Mouse (Mus musculus) embryonic facial prominence, embryonic 12.5 days (tissue): ENCODE results near the gene Stbd1. TPM values are rescaled to one million over a fixed set of nuclear protein-coding genes. Genes with fewer than 3 reads are reported as not detected.

Experiments
- ATAC-seq: fragments of 200-750 bp; cut with Nextera tagmentation; 2 replicates; pipeline ENCODE4 v1.8.0; 2017; ENCODE audit not compliant: insufficient number of reproducible peaks, insufficient read depth, low FRiP score, low TSS enrichment
- H3K27ac ChIP-seq: fragments of 300-500 bp; sonication (generic); 2 replicates; pipeline ENCODE4 v1.5.1; 2016; ENCODE audit warnings: mild to moderate bottlenecking
- H3K27me3 ChIP-seq: fragments of 300-500 bp; sonication (generic); 2 replicates; pipeline ENCODE4 v1.6.1; 2016; ENCODE audit warnings: mild to moderate bottlenecking, moderate library complexity
- H3K36me3 ChIP-seq: fragments of 300-500 bp; sonication (generic); 2 replicates; pipeline ENCODE4 v1.6.1; 2016; ENCODE audit warnings: mild to moderate bottlenecking
- H3K4me1 ChIP-seq: fragments of 300-500 bp; sonication (generic); 2 replicates; pipeline ENCODE4 v1.6.1; 2016
- H3K4me2 ChIP-seq: fragments of 300-500 bp; sonication (generic); replicated peaks from 2 replicates; pipeline ENCODE4 v1.6.1; 2016; ENCODE audit warnings: mild to moderate bottlenecking, moderate library complexity
- H3K4me3 ChIP-seq: fragments of 300-500 bp; sonication (generic); 2 replicates; pipeline ENCODE4 v1.5.1; 2016; ENCODE audit warnings: mild to moderate bottlenecking
- H3K9ac ChIP-seq: fragments of 300-500 bp; sonication (generic); 2 replicates; pipeline ENCODE4 v1.6.1; 2016; ENCODE audit warnings: mild to moderate bottlenecking, moderate library complexity
- H3K9me3 ChIP-seq: fragments of 300-500 bp; sonication (generic); 2 replicates; pipeline ENCODE4 v1.6.1; 2016; ENCODE audit warnings: mild to moderate bottlenecking, moderate library complexity
- WGBS: fragments of 180-500 bp; shearing (Covaris S2); methylation state at CpG from one replicate; pipeline ENCODE4 v1.1.7; 2016; 5-methylcytosine and 5-hydroxymethylcytosine counted together
- polyA plus RNA-seq: library from polyadenylated mRNA; unstranded; fragments of >200 nt; fragmentation: Nextera tagmentation; extraction: Ambion mirVana; gene quantifications from 2 replicates; pipeline ENCODE4 v1.2.1, GENCODE M21; 2016

Stbd1 gene
- polyA plus RNA-seq = 13.2 and 14.5 TPM in 2 replicates

DNA sequence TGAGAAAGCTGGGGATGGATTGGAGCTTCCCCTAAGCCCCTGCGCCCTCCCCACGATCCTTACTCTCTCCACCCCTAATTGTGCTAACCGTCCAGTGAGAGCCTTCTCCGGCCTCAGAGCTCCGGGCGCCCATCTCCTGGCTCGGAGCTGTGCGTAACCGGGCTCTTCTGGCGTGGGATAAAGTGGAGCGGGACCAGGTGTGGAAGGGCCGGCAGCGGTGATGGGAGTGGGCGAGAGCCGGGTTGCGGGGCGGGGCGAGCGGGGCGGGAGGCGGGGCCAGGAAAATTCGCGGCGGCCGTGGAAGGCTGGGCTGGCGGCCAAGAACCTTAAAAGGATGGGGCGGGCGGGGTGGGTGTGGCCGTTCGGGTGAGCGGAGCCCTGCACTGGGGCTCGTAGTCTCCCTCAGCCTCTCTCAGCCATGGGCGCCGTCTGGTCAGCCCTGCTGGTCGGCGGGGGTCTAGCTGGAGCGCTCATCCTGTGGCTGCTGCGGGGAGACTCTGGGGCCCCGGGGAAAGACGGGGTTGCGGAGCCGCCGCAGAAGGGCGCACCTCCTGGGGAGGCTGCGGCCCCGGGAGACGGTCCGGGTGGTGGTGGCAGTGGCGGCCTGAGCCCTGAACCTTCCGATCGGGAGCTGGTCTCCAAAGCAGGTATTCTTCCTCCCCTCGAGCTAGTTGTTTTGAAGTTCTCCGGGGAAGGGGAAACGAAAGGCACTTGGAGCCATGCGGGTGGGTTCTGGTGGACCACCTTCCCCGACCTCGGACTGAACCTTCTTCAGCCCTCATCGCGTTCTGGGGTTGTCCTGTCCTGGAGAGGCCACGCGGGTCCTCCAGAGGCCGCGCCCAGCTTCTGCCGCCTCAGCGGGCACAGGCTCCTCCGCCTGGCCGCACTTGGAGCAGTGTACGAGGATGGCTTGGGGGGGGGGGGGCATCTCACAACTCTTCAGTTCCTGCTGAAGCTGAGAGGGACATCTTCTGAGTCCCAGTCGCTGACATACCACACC lies at the start of gene Stbd1:
Stbd1 (plus strand) TSS at position 351 of the 1,000 bp plus-strand sequence.
- Histone ChIP-seq H3K36me3 (no peaks in the 10 kb centered on the region), H3K27ac (peak within 1 kb of the TSS; percentile 63; the same call in 1 of the 2 replicates), H3K9me3 (no peaks in the 10 kb centered on the region), H3K27me3 (peaks cover 4% of the 10 kb centered on the region; the same call in 1 of the 2 replicates), H3K4me3 (peak within 1 kb of the TSS; percentile 65), H3K4me1 (peaks cover 4% of the 10 kb centered on the region; the same call in 1 of the 2 replicates), H3K4me2 (peak within 1 kb of the TSS; percentile 82), H3K9ac (peak within 1 kb of the TSS; percentile 68)
- ATAC-seq = peak; percentile 90
- 2% methylated on average over 53 of the region's 69 CpGs for WGBS

DNA sequence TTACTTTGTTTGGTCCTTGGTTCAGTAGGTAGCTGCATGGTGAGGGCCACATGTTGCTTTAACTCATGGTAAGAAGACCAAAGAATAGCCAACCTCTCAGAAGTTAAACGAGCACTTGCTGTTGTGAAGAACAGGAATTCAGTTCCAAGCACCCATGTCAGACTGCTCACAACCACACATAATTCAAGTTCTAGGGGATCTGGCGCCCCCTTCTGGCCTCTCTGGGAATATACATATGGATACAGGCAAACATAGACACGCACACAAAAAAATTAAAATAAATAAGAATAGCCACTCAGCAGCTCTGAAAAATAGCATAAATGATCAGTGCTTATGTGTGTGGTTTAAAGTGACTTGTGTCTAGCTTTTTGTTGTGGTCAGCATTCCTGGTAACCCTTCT lies 48.9 kb upstream of the Stbd1 start:
- 63% methylated on average over 3 of the region's 3 CpGs for WGBS
- H3K36me3 ChIP-seq = no peaks in the 10 kb centered on the region
- H3K4me2 ChIP-seq = no peak overlapping the region

DNA sequence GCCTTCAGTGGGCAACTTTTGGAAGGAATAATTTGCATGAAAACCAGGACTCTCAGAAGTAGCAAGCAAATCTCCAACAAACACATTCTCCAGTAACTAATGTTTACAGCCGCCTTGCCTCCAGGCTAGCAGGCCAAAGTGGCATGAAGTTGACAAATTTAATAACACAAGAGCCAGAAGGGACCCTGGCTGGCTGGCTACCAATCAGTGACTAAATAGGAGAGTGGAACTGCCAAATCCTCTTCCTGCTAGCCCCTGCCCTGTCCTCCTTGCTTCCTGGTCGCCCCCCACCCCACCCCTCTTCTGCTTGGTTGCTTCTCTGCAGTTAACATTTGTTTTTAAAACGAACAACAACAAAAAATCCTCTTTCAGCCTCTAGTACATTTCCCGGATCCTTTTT lies 48.4 kb upstream of the Stbd1 start:
- H3K27me3 ChIP-seq = no peaks in the 10 kb centered on the region
- H3K9me3 ChIP-seq = no peaks in the 10 kb centered on the region
- H3K36me3 ChIP-seq = no peaks in the 10 kb centered on the region
- WGBS = 77% methylated on average over 4 of the region's 4 CpGs
- no peaks in the 10 kb centered on the region for H3K4me1 ChIP-seq
- H3K9ac ChIP-seq = no peak overlapping the region
- no peak overlapping the region for H3K27ac ChIP-seq
- no peak overlapping the region for H3K4me3 ChIP-seq
- H3K4me2 ChIP-seq = no peak overlapping the region
- ATAC-seq = no peak

More for the DNA sequence above, 48.9 kb upstream of the Stbd1 start:
- no peaks in the 10 kb centered on the region for H3K4me1 ChIP-seq
- no peaks in the 10 kb centered on the region for H3K27me3 ChIP-seq
- no peak for ATAC-seq
- H3K27ac ChIP-seq = no peak overlapping the region
- no peaks in the 10 kb centered on the region for H3K9me3 ChIP-seq
- no peak overlapping the region for H3K9ac ChIP-seq
- no peak overlapping the region for H3K4me3 ChIP-seq

DNA sequence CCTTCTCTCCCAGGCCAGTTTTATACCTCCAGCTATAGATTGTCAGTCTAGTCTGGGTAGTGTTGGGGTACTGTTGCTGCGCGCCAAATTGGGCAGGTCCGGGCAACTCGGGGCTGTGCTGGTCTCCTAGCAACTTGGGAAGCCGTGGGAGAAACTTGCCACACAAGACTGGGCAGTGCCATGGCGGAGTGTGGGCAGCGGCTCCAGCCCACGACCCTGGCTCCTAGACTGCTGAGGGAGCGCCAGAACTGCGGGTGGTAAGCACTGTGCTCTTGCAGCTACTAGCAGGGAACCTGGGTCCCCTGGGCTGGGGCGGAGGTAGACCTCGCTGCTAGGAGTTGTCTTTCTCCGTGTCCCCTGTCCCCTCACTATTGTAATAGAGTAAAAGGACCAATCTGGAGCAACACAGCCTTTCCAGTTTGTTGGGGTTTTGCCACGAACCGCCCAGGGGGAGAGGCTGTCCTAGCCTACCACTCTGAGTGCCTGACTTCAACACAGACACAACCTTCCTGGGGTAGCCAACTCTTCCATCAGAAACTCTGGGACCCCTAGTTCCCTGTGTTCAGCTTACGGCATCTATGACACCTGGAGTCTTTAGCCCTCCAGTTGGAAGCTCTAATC lies 47.8 kb upstream of the Stbd1 start, which contains the start of gene Fam47e:
Fam47e (plus strand) TSS at position 179 of the 621 bp plus-strand sequence.
- H3K4me1 ChIP-seq = no peaks in the 10 kb centered on the region
- H3K9ac ChIP-seq = no peak within 1 kb of the TSS
- WGBS = 75% methylated on average over 16 of the region's 16 CpGs
- H3K27me3 ChIP-seq = no peaks in the 10 kb centered on the region
- H3K9me3 ChIP-seq = no peaks in the 10 kb centered on the region
- no peak within 1 kb of the TSS for H3K4me3 ChIP-seq
- no peak within 1 kb of the TSS for H3K27ac ChIP-seq
- ATAC-seq = no peak
- H3K36me3 ChIP-seq = no peaks in the 10 kb centered on the region
- no peak within 1 kb of the TSS for H3K4me2 ChIP-seq

DNA sequence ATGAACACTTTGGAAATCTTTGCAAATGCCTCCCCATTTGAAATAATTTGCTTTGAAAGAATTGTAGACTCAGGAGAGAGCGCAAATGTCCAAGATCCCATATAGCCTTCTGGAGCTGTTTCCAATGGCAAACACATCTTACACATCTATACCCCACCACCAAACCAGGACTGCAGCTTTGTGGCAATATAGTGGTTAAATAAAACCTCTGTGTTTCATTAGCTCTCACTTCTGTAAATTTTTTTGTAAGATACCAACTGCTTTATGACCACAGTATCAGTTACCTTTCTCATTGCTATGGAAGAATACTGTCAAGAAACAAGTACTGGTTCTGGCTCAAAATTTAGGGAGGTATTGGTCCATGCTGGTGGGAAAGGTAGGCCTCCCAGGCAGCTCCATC lies 46.9 kb upstream of the Stbd1 start:
- Histone ChIP-seq H3K9ac (no peak overlapping the region), H3K36me3 (no peaks in the 10 kb centered on the region), H3K27me3 (no peaks in the 10 kb centered on the region), H3K4me1 (no peaks in the 10 kb centered on the region), H3K4me2 (no peak overlapping the region), H3K27ac (no peak overlapping the region), H3K4me3 (no peak overlapping the region), H3K9me3 (no peaks in the 10 kb centered on the region)
- no peak for ATAC-seq
- 100% methylated on average over 1 of the region's 1 CpGs for WGBS

DNA sequence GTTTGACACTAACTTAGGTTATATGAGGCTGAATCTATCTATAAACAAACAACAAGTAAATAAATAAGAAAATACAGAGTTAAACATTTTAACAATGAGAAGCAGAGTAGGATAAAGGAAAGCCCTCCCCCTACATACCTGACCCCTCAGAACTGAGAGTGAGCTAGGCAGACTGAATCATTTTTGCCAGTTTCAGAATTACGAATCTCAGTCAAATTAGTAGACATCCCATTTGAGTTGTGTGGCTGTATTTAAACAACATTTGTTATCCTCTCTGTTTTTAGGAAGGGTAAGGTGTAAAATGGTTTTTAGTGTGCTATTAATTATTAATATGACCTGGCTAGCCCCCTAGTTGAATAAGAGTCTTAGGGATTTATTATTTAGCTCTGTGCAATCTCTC lies 45.3 kb upstream of the Stbd1 start:
- Histone ChIP-seq H3K9ac (no peak overlapping the region), H3K4me2 (no peak overlapping the region), H3K9me3 (no peaks in the 10 kb centered on the region), H3K4me1 (0 out of 2 replicates have a peak, but pooled peaks cover 2% of the 10 kb centered on the region), H3K36me3 (no peaks in the 10 kb centered on the region), H3K27me3 (no peaks in the 10 kb centered on the region), H3K27ac (no peak overlapping the region), H3K4me3 (no peak overlapping the region)
- WGBS = 74% methylated on average over 1 of the region's 1 CpGs
- ATAC-seq = no peak

DNA sequence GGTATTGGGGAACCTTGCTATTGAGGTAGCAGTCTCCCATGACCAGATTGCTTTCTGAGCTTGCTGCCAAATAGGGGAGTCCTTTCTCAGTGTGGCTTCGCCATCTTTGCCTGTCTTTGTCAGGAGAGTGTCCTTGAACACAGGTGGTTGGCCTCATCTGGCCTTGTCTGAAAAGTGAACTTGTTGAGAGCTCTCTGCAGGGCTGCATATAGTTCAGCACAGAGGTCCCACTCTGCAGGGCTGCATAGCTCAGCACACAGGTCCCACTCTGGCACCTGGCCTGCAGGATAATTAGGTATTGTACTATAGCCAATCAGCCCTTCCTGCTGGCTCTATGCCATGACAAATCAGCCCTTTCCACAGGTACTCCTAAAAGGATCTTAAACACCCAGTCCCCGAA lies 42.6 kb upstream of the Stbd1 start:
- no peak overlapping the region for H3K4me3 ChIP-seq
- H3K9ac ChIP-seq = no peak overlapping the region
- H3K36me3 ChIP-seq = no peaks in the 10 kb centered on the region
- no peak overlapping the region for H3K4me2 ChIP-seq
- 68% methylated on average over 2 of the region's 2 CpGs for WGBS
- H3K27me3 ChIP-seq = no peaks in the 10 kb centered on the region
- no peaks in the 10 kb centered on the region for H3K9me3 ChIP-seq
- no peak for ATAC-seq
- H3K4me1 ChIP-seq = 0 out of 2 replicates have a peak, but pooled peaks cover 7% of the 10 kb centered on the region
- H3K27ac ChIP-seq = no peak overlapping the region

DNA sequence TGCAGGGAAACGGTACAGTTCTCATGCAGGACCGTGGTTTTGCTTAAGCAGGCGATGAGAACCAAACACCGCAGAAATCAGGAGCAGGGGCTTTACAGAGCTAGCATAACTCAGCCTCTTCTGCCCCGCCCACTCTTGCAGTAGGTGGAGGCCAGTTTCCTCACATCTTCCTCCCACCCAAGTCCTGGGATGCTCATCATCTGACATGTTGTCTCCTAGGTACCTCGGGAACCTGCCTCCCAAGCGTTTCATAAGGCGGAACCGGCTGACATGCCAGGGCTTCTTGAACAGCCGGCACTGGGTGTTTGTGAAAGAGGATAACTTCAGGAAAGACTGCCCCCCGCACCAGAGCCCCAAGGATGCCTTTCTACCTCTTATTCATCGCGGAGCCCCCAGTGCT lies 40.8 kb upstream of the Stbd1 start:
- 74% methylated on average over 13 of the region's 13 CpGs for WGBS
- Histone ChIP-seq H3K4me2 (no peak overlapping the region), H3K4me3 (no peak overlapping the region), H3K4me1 (0 out of 2 replicates have a peak, but pooled peaks cover 7% of the 10 kb centered on the region), H3K9me3 (no peaks in the 10 kb centered on the region), H3K36me3 (no peaks in the 10 kb centered on the region), H3K27ac (no peak overlapping the region), H3K9ac (no peak overlapping the region), H3K27me3 (no peaks in the 10 kb centered on the region)
- ATAC-seq = no peak

DNA sequence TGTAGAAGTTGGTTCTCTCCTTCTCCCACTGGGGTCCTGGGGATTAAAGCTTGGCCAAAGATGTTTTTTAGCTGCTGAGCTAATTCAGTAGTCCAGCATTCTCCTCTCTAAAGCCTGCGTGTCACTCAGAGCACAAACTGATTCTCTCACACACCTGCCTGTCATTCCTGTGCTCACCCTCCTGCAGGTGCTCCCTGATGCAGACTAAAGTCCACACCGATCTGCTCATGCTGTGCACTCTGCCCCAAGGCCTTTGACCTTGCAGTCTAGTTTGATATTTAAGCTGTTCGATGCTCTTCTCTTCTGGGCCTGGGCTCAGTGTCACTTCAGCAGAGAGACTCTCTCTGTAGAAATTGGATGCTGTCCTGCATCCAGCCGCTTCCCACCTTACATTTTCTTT lies 31.6 kb upstream of the Stbd1 start:
- ATAC-seq = no peak
- H3K36me3 ChIP-seq = no peaks in the 10 kb centered on the region
- no peak overlapping the region for H3K27ac ChIP-seq
- no peak overlapping the region for H3K9ac ChIP-seq
- no peaks in the 10 kb centered on the region for H3K27me3 ChIP-seq
- H3K9me3 ChIP-seq = no peaks in the 10 kb centered on the region
- H3K4me2 ChIP-seq = no peak overlapping the region
- 79% methylated on average over 4 of the region's 4 CpGs for WGBS
- no peak overlapping the region for H3K4me3 ChIP-seq
- no peaks in the 10 kb centered on the region for H3K4me1 ChIP-seq

DNA sequence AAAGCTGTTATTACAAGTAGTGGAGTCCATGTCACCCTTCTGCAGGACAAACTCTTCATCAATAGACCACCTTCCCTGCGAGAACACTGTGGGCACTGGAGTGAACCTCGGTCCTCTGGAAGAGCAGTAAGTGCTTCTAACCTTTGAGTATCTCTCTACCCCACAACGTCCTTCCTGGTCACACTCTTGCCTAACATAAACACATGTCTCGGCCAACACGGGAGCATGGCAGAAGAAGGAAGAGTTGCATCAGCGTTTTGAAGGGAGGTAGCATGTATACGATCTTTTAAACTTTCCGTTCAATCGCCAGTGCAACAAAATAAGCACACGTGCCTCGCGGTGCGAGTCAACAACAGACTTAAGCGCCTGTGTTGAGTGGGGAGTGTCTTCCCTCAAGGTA lies 23.3 kb upstream of the Stbd1 start:
- no peaks in the 10 kb centered on the region for H3K9me3 ChIP-seq
- no peak for ATAC-seq
- H3K36me3 ChIP-seq = no peaks in the 10 kb centered on the region
- H3K9ac ChIP-seq = no peak overlapping the region
- no peaks in the 10 kb centered on the region for H3K27me3 ChIP-seq
- H3K4me3 ChIP-seq = no peak overlapping the region
- 90% methylated on average over 14 of the region's 14 CpGs for WGBS
- no peaks in the 10 kb centered on the region for H3K4me1 ChIP-seq
- H3K27ac ChIP-seq = no peak overlapping the region
- no peak overlapping the region for H3K4me2 ChIP-seq

DNA sequence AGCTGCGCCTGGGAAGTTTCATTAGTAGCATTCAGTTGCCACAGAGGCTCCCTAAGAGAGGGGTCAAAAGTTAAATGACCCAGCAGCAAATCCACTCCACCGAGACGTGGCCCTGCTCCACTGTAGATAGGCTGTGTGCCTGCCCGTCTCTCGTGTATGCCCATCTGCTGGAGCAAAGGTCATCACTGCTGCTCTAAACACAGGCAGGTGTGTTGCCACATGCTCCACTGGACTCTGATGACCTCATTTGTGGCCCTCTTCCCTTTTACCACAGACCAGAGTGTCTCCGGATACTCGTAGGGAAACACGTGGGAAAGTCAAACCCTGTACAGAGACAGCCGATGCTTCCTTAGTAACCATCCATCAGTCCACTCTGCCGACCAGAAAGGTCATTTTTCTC lies 16.9 kb upstream of the Stbd1 start:
- Histone ChIP-seq H3K27me3 (no peaks in the 10 kb centered on the region), H3K27ac (no peak overlapping the region), H3K4me1 (no peaks in the 10 kb centered on the region), H3K4me3 (no peak overlapping the region), H3K4me2 (no peak overlapping the region), H3K9me3 (no peaks in the 10 kb centered on the region), H3K36me3 (no peaks in the 10 kb centered on the region), H3K9ac (no peak overlapping the region)
- WGBS = 51% methylated on average over 10 of the region's 10 CpGs
- no peak for ATAC-seq

DNA sequence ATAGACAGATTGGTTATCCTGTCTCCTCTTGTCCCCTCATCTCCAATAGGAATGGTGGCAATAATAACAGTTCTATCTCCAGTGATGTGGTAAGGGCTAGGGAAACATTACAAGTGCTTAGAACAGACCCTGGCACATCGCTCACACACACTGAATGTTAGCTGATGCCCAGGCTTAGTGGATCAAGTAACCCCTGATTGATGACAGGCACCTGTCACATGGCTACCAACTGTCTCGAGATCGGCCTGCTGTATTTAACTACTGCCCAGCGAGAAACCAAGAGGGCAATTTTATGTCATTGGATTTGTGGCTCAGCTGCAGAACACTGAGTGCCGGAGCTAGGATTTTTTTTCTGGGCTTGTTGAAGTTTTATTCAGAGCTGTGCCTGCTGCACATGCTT lies 7.8 kb upstream of the Stbd1 start:
- H3K9ac ChIP-seq = no peak overlapping the region
- WGBS = 83% methylated on average over 5 of the region's 5 CpGs
- H3K27me3 ChIP-seq = no peaks in the 10 kb centered on the region
- H3K4me1 ChIP-seq = no peaks in the 10 kb centered on the region
- H3K27ac ChIP-seq = no peak overlapping the region
- no peak overlapping the region for H3K4me2 ChIP-seq
- no peak for ATAC-seq
- no peaks in the 10 kb centered on the region for H3K36me3 ChIP-seq
- no peaks in the 10 kb centered on the region for H3K9me3 ChIP-seq
- no peak overlapping the region for H3K4me3 ChIP-seq
